Mouse (Mus musculus): ENCODE results near the gene Atoh8.

DNA sequence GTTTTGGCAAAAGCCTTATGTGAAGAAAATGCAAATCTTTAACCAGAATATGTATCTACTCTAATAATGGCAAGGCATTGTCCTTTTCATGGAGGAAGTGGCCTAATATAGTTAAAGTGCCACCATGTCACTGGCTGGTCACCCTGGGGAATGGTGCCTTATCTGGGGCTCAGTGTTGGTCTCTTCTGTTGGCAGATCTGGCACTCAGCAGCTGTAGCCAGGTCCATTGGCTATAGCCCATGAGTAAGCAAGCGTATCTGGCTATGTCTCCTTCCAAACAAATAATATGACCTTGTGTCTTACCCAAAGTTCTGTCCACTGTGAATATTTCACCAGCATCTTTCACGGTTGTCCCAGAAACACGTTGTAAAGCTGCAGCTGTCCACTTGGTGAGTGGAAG lies 64.0 kb downstream of the Atoh8 start:
- no peak for TF ChIP-seq POLR2A (IDR thresholded peaks at IDR 0.05; ENCODE audit: low read depth, low read length)
- no peak for TF ChIP-seq CTCF (IDR thresholded peaks at IDR 0.05; ENCODE audit: borderline replicate concordance, insufficient read depth, low read length)

Measured in embryonic fibroblast, embryonic 13.5 days (primary cell).